Mouse (Mus musculus): Measurements from ENCODE around the gene Prkar2a. TPM values are rescaled to one million over a fixed set of nuclear protein-coding genes. Genes with fewer than 3 reads are reported as not detected.

Gene Prkar2a
- polyA plus RNA-seq, 1 experiment: 20.8 TPM

GRCm38 (mm10) chr9:108710767-108711166 is 21.7 kb downstream of the Prkar2a start:
- no peaks in the 10 kb centered on the region for H3K4me1 ChIP-seq (ENCODE audit: control insufficient read depth, insufficient read depth, insufficient read length, low read length)
- no peak overlapping the region for H3K4me3 ChIP-seq (ENCODE audit: insufficient read depth, low read depth, low read length)
- H3K27ac ChIP-seq (replicated peaks; ENCODE audit: low read depth, low read length): no peak overlapping the region

GRCm38 (mm10) chr9:108716199-108716598 is 27.1 kb downstream of the Prkar2a start:
- Histone ChIP-seq H3K4me1 (ENCODE audit: control insufficient read depth, insufficient read depth, insufficient read length, low read length) (no peaks in the 10 kb centered on the region), H3K27ac (replicated peaks; ENCODE audit: low read depth, low read length) (no peak overlapping the region), H3K4me3 (ENCODE audit: insufficient read depth, low read depth, low read length) (no peak overlapping the region)

GRCm38 (mm10) chr9:108723751-108724150 is 34.6 kb downstream of the Prkar2a start:
- Histone ChIP-seq H3K4me1 (ENCODE audit: control insufficient read depth, insufficient read depth, insufficient read length, low read length) (no peaks in the 10 kb centered on the region), H3K4me3 (ENCODE audit: insufficient read depth, low read depth, low read length) (no peak overlapping the region), H3K27ac (replicated peaks; ENCODE audit: low read depth, low read length) (no peak overlapping the region)

GRCm38 (mm10) chr9:108726116-108726515 is 37.0 kb downstream of the Prkar2a start:
- H3K4me1 ChIP-seq (ENCODE audit: control insufficient read depth, insufficient read depth, insufficient read length, low read length): no peaks in the 10 kb centered on the region
- H3K27ac ChIP-seq (replicated peaks; ENCODE audit: low read depth, low read length): no peak overlapping the region
- H3K4me3 ChIP-seq (ENCODE audit: insufficient read depth, low read depth, low read length): no peak overlapping the region

GRCm38 (mm10) chr9:108729050-108729449 is 39.9 kb downstream of the Prkar2a start:
- Histone ChIP-seq H3K4me3 (ENCODE audit: insufficient read depth, low read depth, low read length) (no peak overlapping the region), H3K27ac (replicated peaks; ENCODE audit: low read depth, low read length) (no peak overlapping the region), H3K4me1 (ENCODE audit: control insufficient read depth, insufficient read depth, insufficient read length, low read length) (no peaks in the 10 kb centered on the region)

- no peak overlapping the region for H3K4me3 ChIP-seq (ENCODE audit: insufficient read depth, low read depth, low read length)
- H3K27ac ChIP-seq (replicated peaks; ENCODE audit: low read depth, low read length): no peak overlapping the region
- H3K4me1 ChIP-seq (ENCODE audit: control insufficient read depth, insufficient read depth, insufficient read length, low read length): no peaks in the 10 kb centered on the region
Measured at GRCm38 (mm10) chr9:108732462-108732861, 43.3 kb downstream of the Prkar2a start.

GRCm38 (mm10) chr9:108734626-108735025 is 45.5 kb downstream of the Prkar2a start:
- Histone ChIP-seq H3K4me3 (ENCODE audit: insufficient read depth, low read depth, low read length) (no peak overlapping the region), H3K4me1 (ENCODE audit: control insufficient read depth, insufficient read depth, insufficient read length, low read length) (no peaks in the 10 kb centered on the region), H3K27ac (replicated peaks; ENCODE audit: low read depth, low read length) (no peak overlapping the region)

- no peak overlapping the region for H3K27ac ChIP-seq (replicated peaks; ENCODE audit: low read depth, low read length)
- H3K4me1 ChIP-seq (ENCODE audit: control insufficient read depth, insufficient read depth, insufficient read length, low read length): no peaks in the 10 kb centered on the region
Measured at GRCm38 (mm10) chr9:108739239-108739638, 50.1 kb downstream of the Prkar2a start.

GRCm38 (mm10) chr9:108740062-108740461 is 50.9 kb downstream of the Prkar2a start:
- H3K4me1 ChIP-seq (ENCODE audit: control insufficient read depth, insufficient read depth, insufficient read length, low read length): no peaks in the 10 kb centered on the region
- H3K27ac ChIP-seq (replicated peaks; ENCODE audit: low read depth, low read length): no peak overlapping the region
- no peak overlapping the region for H3K4me3 ChIP-seq (ENCODE audit: insufficient read depth, low read depth, low read length)

More at GRCm38 (mm10) chr9:108739239-108739638, 50.1 kb downstream of the Prkar2a start:
- no peak overlapping the region for H3K4me3 ChIP-seq (ENCODE audit: insufficient read depth, low read depth, low read length)

- no peaks in the 10 kb centered on the region for H3K4me1 ChIP-seq (ENCODE audit: control insufficient read depth, insufficient read depth, insufficient read length, low read length)
- H3K27ac ChIP-seq (replicated peaks; ENCODE audit: low read depth, low read length): no peak overlapping the region
- no peak overlapping the region for H3K4me3 ChIP-seq (ENCODE audit: insufficient read depth, low read depth, low read length)
Measured at GRCm38 (mm10) chr9:108742048-108742447, 52.9 kb downstream of the Prkar2a start.

- H3K4me1 ChIP-seq (ENCODE audit: control insufficient read depth, insufficient read depth, insufficient read length, low read length): no peaks in the 10 kb centered on the region
- no peak overlapping the region for H3K4me3 ChIP-seq (ENCODE audit: insufficient read depth, low read depth, low read length)
- no peak overlapping the region for H3K27ac ChIP-seq (replicated peaks; ENCODE audit: low read depth, low read length)
Measured at GRCm38 (mm10) chr9:108746876-108747499, 57.9 kb downstream of the Prkar2a start.

- H3K27ac ChIP-seq (replicated peaks; ENCODE audit: low read depth, low read length): no peak overlapping the region
- no peaks in the 10 kb centered on the region for H3K4me1 ChIP-seq (ENCODE audit: control insufficient read depth, insufficient read depth, insufficient read length, low read length)
- H3K4me3 ChIP-seq (ENCODE audit: insufficient read depth, low read depth, low read length): no peak overlapping the region
Measured at GRCm38 (mm10) chr9:108747694-108748093, 58.6 kb downstream of the Prkar2a start.

- Histone ChIP-seq H3K4me3 (ENCODE audit: insufficient read depth, low read depth, low read length) (no peak overlapping the region), H3K27ac (replicated peaks; ENCODE audit: low read depth, low read length) (no peak overlapping the region)
Measured at GRCm38 (mm10) chr9:108748600-108749183, 59.6 kb downstream of the Prkar2a start.

GRCm38 (mm10) chr9:108750616-108751015 is 61.5 kb downstream of the Prkar2a start:
- no peak overlapping the region for H3K4me3 ChIP-seq (ENCODE audit: insufficient read depth, low read depth, low read length)
- no peak overlapping the region for H3K27ac ChIP-seq (replicated peaks; ENCODE audit: low read depth, low read length)
- no peaks in the 10 kb centered on the region for H3K4me1 ChIP-seq (ENCODE audit: control insufficient read depth, insufficient read depth, insufficient read length, low read length)

More at GRCm38 (mm10) chr9:108748600-108749183, 59.6 kb downstream of the Prkar2a start:
- no peaks in the 10 kb centered on the region for H3K4me1 ChIP-seq (ENCODE audit: control insufficient read depth, insufficient read depth, insufficient read length, low read length)

GRCm38 (mm10) chr9:108752142-108752920 is 63.2 kb downstream of the Prkar2a start:
- Histone ChIP-seq H3K4me3 (ENCODE audit: insufficient read depth, low read depth, low read length) (no peak overlapping the region), H3K27ac (replicated peaks; ENCODE audit: low read depth, low read length) (no peak overlapping the region), H3K4me1 (ENCODE audit: control insufficient read depth, insufficient read depth, insufficient read length, low read length) (no peaks in the 10 kb centered on the region)
